ENCODE assay signal across 10 mouse cellular contexts in genomic region chr5:144794687-144795086, GRCm38 (mm10). TPM values are rescaled to one million over a fixed set of nuclear protein-coding genes. Genes with fewer than 3 reads are reported as not detected.
DNase-seq lines count a peak whose midpoint lies in the region; ATAC-seq and TF ChIP-seq lines count a peak whose summit lies in the region.
"Had no signal": no experiment of that assay in that cellular context is flagged by ENCODE, and none has a peak within 500 bp of the region (broad histone marks: within the 10 kb centered on the region; RNA-seq: fewer than 3 reads in every experiment).

No protein-coding gene starts in this region.

- no peaks in the 10 kb centered on the region for H3K27me3 ChIP-seq in E14TG2a.4 (ENCODE audit: insufficient read depth, low read length)
- H3K27me3 ChIP-seq in liver, embryonic 12.5 days (replicated peaks): no peaks in the 10 kb centered on the region
- H3K27me3 ChIP-seq in splenic B cell, adult 2 months (ENCODE audit: control insufficient read depth, insufficient read depth, low read length, poor library complexity, severe bottlenecking): no peaks in the 10 kb centered on the region
- H3K27me3 ChIP-seq: heart, embryonic 15.5 days had no signal

- no peaks in the 10 kb centered on the region for H3K9me3 ChIP-seq in E14TG2a.4 (ENCODE audit: low read length)
- H3K9me3 ChIP-seq in liver, embryonic 12.5 days (replicated peaks): no peaks in the 10 kb centered on the region
- H3K9me3 ChIP-seq: heart, embryonic 15.5 days had no signal

- H3K27ac ChIP-seq in liver, embryonic 12.5 days: no peak overlapping the region
- H3K27ac ChIP-seq: heart, embryonic 15.5 days had no signal

- 76% methylated on average over 6 of the region's 6 CpGs for WGBS in liver, embryonic 12.5 days (ENCODE audit: insufficient replicate concordance)

- no peak overlapping the region for H3K4me3 ChIP-seq in E14TG2a.4 (replicated peaks; ENCODE audit: low read length)
- H3K4me3 ChIP-seq in liver, embryonic 12.5 days: no peak overlapping the region
- H3K4me3 ChIP-seq: heart, embryonic 15.5 days; myocyte had no signal

- TF ChIP-seq CTCF in E14TG2a.4 (conservative IDR thresholded peaks at IDR 0.05; ENCODE audit: low read length): peak; percentile 73

- no peak overlapping the region for H3K9ac ChIP-seq in liver, embryonic 12.5 days
- H3K9ac ChIP-seq: heart, embryonic 15.5 days had no signal

- no peak overlapping the region for H3K4me2 ChIP-seq in liver, embryonic 12.5 days
- H3K4me2 ChIP-seq: heart, embryonic 15.5 days had no signal

- H3K4me1 ChIP-seq in E14TG2a.4 (replicated peaks; ENCODE audit: low read depth, low read length): peaks cover 28% of the 10 kb centered on the region
- no peaks in the 10 kb centered on the region for H3K4me1 ChIP-seq in liver, embryonic 12.5 days
- H3K4me1 ChIP-seq: heart, embryonic 15.5 days had no signal

- peak; percentile 11; the same call in 1 of the 2 replicates for ATAC-seq in liver, embryonic 12.5 days

- DNase-seq in heart, postnatal 4 days: peak; percentile 19
- DNase-seq in heart, adult 8-10 months (ENCODE audit: low spot score): no peak
- peak; percentile 77 for DNase-seq in brain, adult 2 months (ENCODE audit: low read depth, low spot score)
- DNase-seq in frontal cortex, postnatal 36 days (ENCODE audit: low spot score in 2 of 2): peak; percentile 24 to 51
- DNase-seq in splenic B cell, adult 2 months (ENCODE audit: low read depth, low spot score): peak; percentile 38
- no peak for DNase-seq in T-cell, adult 2 months (ENCODE audit: low spot score)

- H3K36me3 ChIP-seq in E14TG2a.4 (ENCODE audit: insufficient read depth, low read length): peaks cover 100% of the 10 kb centered on the region
- H3K36me3 ChIP-seq in liver, embryonic 12.5 days: peaks cover 100% of the 10 kb centered on the region
- peaks cover 36% of the 10 kb centered on the region for H3K36me3 ChIP-seq in splenic B cell, adult 2 months (ENCODE audit: control insufficient read depth, insufficient read depth, low read length, poor library complexity, severe bottlenecking)

RNA-seq across cellular contexts. Expression of gene Trrap, which starts 27.2 kb away (rescaled TPM):
- total RNA-seq in heart, postnatal 4 days (2021): 10 to 100 TPM; 84.6 to 88.5 TPM
- total RNA-seq in heart, adult 8-10 months (2022): 10 to 100 TPM; 39.5 to 48.0 (median 45.7) TPM
- polyA plus RNA-seq in liver, embryonic 12.5 days (2016; fragmentation: Nextera tagmentation; extraction: Ambion mirVana): 29.4 and 29.5 TPM in 2 replicates

RNA-seq across cellular contexts. Expression of gene Tmem130, which starts 33.1 kb away (rescaled TPM):
- total RNA-seq in heart, postnatal 4 days (2021): under 1 TPM; 0.86 TPM
- under 1 TPM; 0.20 to 0.82 (median 0.45) TPM for total RNA-seq in heart, adult 8-10 months (2022)
- 0.31 and 0.33 TPM in 2 replicates for polyA plus RNA-seq in liver, embryonic 12.5 days (2016; fragmentation: Nextera tagmentation; extraction: Ambion mirVana)

Comparison
In these comparisons a context has a peak if more than half of its experiments do, and no peak if none do; other contexts are left out.
1. DNase-seq: peak in heart, postnatal 4 days (single experiment), brain, adult 2 months (single experiment), frontal cortex, postnatal 36 days (2 of 2) and splenic B cell, adult 2 months (single experiment); none in heart, adult 8-10 months (single experiment) and T-cell, adult 2 months (single experiment).